Mouse (Mus musculus): Measurements from ENCODE around the gene Depdc5. TPM values are rescaled to one million over a fixed set of nuclear protein-coding genes. Genes with fewer than 3 reads are reported as not detected.

The Depdc5 gene
- polyA plus RNA-seq, 1 experiment from 2014 or later, result 22.6 TPM

DNA sequence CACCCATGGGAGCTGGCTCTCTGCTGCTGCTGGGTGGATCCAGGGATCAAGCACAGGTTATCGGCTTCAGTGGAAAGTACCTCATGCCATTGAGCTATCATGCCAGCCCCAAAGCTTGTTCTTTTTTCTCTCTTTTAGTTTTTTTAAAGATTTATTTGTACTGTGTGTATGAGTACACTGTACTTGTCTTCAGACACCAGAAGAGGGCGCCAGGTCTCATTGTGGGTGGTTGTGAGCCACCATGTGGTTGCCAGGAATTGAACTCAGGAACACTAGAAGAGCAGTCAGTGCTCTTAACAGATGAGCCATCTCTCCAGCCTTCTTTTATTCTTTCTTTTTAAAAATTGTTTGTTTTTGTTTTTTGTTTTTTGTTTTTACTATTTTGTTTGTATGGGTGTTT is 71.2 kb downstream of the Depdc5 start:
- no peak overlapping the region for H3K27ac ChIP-seq (ENCODE audit: low read depth, low read length)
- no peaks in the 10 kb centered on the region for H3K9me3 ChIP-seq (ENCODE audit: control insufficient read depth, low read length)
- no peak overlapping the region for H3K9ac ChIP-seq (ENCODE audit: low read depth, low read length)
- H3K4me3 ChIP-seq (ENCODE audit: low read depth, low read length), result no peak overlapping the region
- peaks cover 12% of the 10 kb centered on the region for H3K36me3 ChIP-seq (ENCODE audit: control insufficient read depth, insufficient read depth, low read length)
- no peak overlapping the region for H3K4me2 ChIP-seq
- DNase-seq (ENCODE audit: low spot score), result no peak
- 55% methylated on average over 2 of the region's 2 CpGs for WGBS
- no peak for ATAC-seq (replicated peaks; ENCODE audit: low FRiP score)
- no peaks in the 10 kb centered on the region for H3K4me1 ChIP-seq (replicated peaks; ENCODE audit: control insufficient read depth, insufficient read depth, low read length)
- no peaks in the 10 kb centered on the region for H3K27me3 ChIP-seq (replicated peaks; ENCODE audit: control insufficient read depth, insufficient read depth, low read length)

DNA sequence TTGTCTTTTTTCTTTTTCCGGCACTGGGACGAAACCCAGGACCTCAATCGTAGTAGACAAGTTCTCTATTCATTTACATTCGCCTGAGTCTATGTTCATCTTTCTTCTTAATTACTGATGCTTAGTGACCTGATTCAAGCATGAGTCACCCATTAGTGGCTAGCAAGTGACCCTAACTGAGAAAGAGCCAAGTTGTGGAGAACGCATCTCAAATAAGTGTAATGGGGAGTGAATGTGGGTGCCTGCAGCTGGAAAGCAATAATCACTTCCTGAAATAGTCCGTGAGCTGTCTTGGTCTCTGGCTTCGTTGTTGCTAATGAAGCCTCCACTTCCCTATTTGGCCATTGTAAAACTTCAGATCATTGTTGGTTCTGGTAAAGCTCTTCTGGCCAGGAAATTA is 77.1 kb downstream of the Depdc5 start:
- DNase-seq (ENCODE audit: low spot score), result no peak
- Histone ChIP-seq H3K4me2 (no peak overlapping the region), H3K9me3 (ENCODE audit: control insufficient read depth, low read length) (no peaks in the 10 kb centered on the region), H3K36me3 (ENCODE audit: control insufficient read depth, insufficient read depth, low read length) (peaks cover 23% of the 10 kb centered on the region), H3K4me1 (replicated peaks; ENCODE audit: control insufficient read depth, insufficient read depth, low read length) (no peaks in the 10 kb centered on the region), H3K27ac (ENCODE audit: low read depth, low read length) (no peak overlapping the region), H3K9ac (ENCODE audit: low read depth, low read length) (no peak overlapping the region), H3K27me3 (replicated peaks; ENCODE audit: control insufficient read depth, insufficient read depth, low read length) (no peaks in the 10 kb centered on the region), H3K4me3 (ENCODE audit: low read depth, low read length) (no peak overlapping the region)
- no peak for ATAC-seq (replicated peaks; ENCODE audit: low FRiP score)
- 79% methylated on average over 7 of the region's 7 CpGs for WGBS

DNA sequence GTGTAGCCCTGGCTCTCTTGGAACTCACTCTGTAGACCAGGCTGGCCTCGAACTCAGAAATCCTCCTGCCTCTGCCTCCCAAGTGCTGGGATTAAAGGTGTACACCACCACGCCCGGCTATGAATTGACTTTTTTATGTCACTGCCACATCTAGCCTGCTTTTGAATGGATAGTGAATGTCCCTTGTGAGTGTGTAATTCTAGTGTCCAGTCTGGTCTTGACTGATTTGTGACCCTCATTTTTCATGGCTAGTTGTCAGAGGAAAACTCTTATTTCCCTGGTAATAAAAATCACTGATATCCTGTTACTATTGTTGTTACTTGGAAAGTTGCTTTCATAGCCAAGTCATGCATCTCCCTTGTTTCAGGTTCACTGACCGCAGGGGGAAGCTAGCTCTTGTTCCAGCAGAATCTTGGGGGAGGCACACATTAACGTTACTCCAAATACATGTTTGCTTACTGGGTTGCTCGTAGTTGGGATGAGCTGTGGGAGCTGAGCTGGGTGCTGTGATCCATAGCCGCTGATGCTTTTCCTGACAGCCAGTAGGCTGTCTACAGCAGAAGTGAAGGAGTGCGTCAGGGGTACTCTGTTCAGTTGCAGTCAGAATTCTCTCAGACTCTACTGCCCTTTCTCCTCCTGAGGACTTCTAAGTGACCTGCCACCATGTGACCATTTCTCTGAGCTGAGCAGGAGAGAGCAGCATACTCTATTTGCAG is 77.9 kb downstream of the Depdc5 start:
- Histone ChIP-seq H3K9me3 (ENCODE audit: control insufficient read depth, low read length) (no peaks in the 10 kb centered on the region), H3K36me3 (ENCODE audit: control insufficient read depth, insufficient read depth, low read length) (peaks cover 23% of the 10 kb centered on the region), H3K27ac (ENCODE audit: low read depth, low read length) (no peak overlapping the region), H3K27me3 (replicated peaks; ENCODE audit: control insufficient read depth, insufficient read depth, low read length) (no peaks in the 10 kb centered on the region), H3K4me3 (ENCODE audit: low read depth, low read length) (no peak overlapping the region), H3K4me1 (replicated peaks; ENCODE audit: control insufficient read depth, insufficient read depth, low read length) (no peaks in the 10 kb centered on the region), H3K4me2 (no peak overlapping the region), H3K9ac (ENCODE audit: low read depth, low read length) (no peak overlapping the region)
- 92% methylated on average over 8 of the region's 8 CpGs for WGBS
- ATAC-seq (replicated peaks; ENCODE audit: low FRiP score) (no peak), DNase-seq (ENCODE audit: low spot score) (no peak)

DNA sequence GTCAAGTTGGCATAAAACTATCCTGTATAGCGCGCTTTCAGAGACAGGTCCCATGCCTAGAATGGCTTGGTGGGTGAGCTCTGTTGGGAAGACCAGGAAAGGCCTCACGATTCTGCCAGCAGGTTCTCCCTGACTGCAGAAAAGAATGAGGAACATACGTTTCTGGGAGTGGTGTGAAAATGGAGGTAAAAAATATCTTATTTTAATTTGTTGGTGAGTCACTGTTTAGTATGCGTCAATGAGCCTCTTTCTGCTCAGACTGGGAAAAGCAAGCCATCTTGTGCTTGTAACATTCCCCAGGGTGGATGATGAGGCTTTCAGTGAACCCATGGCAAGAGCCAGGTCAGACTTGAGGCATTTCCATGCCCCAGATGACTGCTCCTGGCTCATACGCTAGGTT is 86.6 kb downstream of the Depdc5 start:
- H3K4me2 ChIP-seq, result peak overlapping the region; percentile 34

DNA sequence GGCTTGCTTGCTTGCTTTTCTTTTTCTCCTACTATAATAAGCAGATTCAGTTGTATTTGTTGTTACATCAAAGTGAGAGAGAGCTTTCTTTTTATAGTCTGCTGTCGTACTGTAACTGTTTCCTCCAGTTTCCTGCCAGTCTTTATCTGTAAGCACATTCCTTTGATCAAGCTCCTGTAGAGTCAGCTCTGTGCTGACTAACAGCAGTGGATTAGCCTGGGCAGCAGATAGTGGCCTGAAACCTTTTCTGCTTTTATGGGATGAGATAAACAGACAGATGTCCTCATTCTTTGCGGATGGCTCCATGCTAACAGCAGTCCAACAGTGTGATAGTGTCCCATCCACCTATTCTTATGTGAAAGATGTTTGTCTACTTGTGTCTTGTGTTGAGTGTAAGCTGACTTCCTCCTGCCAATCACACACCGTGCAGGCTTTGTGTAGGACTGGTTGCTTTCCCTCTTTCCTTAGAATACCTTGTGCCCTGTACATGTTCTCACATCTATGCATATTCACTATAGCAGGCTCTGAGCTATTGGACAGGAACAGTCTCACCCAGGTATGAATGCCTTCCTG is 87.3 kb downstream of the Depdc5 start:
- 0 out of 2 replicates have a peak overlapping the region, but pooled peaks have one; percentile 15 for H3K9ac ChIP-seq (ENCODE audit: low read depth, low read length)
- peak overlapping the region; percentile 34 for H3K4me2 ChIP-seq
- H3K4me1 ChIP-seq (replicated peaks; ENCODE audit: control insufficient read depth, insufficient read depth, low read length), result peaks cover 10% of the 10 kb centered on the region
- no peaks in the 10 kb centered on the region for H3K27me3 ChIP-seq (replicated peaks; ENCODE audit: control insufficient read depth, insufficient read depth, low read length)
- 26% methylated on average over 3 of the region's 3 CpGs for WGBS
- DNase-seq (ENCODE audit: low spot score), result peak; percentile 33
- peak overlapping the region; percentile 80 for H3K27ac ChIP-seq (ENCODE audit: low read depth, low read length)
- ATAC-seq (replicated peaks; ENCODE audit: low FRiP score), result peak; percentile 98
- H3K9me3 ChIP-seq (ENCODE audit: control insufficient read depth, low read length), result no peaks in the 10 kb centered on the region
- no peak overlapping the region for H3K4me3 ChIP-seq (ENCODE audit: low read depth, low read length)
- peaks cover 19% of the 10 kb centered on the region for H3K36me3 ChIP-seq (ENCODE audit: control insufficient read depth, insufficient read depth, low read length)

More for the DNA sequence above, 86.6 kb downstream of the Depdc5 start:
- no peak for DNase-seq (ENCODE audit: low spot score)
- Histone ChIP-seq H3K27me3 (replicated peaks; ENCODE audit: control insufficient read depth, insufficient read depth, low read length) (no peaks in the 10 kb centered on the region), H3K9me3 (ENCODE audit: control insufficient read depth, low read length) (no peaks in the 10 kb centered on the region), H3K4me3 (ENCODE audit: low read depth, low read length) (no peak overlapping the region), H3K4me1 (replicated peaks; ENCODE audit: control insufficient read depth, insufficient read depth, low read length) (peaks cover 10% of the 10 kb centered on the region), H3K36me3 (ENCODE audit: control insufficient read depth, insufficient read depth, low read length) (peaks cover 17% of the 10 kb centered on the region; the same call in 1 of the 2 replicates), H3K9ac (ENCODE audit: low read depth, low read length) (no peak overlapping the region), H3K27ac (ENCODE audit: low read depth, low read length) (peak overlapping the region; percentile 80)
- WGBS, result 86% methylated on average over 6 of the region's 6 CpGs
- peak; percentile 8; the same call in 1 of the 2 replicates for ATAC-seq (replicated peaks; ENCODE audit: low FRiP score)

DNA sequence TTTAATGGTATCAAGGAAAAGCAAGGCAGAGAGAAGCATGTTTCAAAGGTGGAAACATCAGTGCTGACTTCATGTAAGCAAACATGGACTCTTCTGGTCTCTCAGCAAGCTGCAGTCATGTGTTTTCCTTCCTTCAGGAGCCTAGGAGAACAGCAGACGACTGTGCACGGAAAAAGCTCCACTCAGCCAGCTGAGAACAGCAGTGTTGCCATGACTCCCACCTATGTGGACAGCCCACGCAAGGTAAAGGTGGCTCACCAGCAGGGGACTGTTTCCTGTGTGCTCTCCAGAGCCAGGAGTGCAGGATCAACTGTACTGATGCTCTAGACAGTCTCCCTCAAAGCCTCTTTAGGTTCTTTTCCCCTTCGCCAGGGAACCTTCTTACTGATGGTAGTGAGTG is 92.2 kb downstream of the Depdc5 start:
- H3K9me3 ChIP-seq (ENCODE audit: control insufficient read depth, low read length), result no peaks in the 10 kb centered on the region
- DNase-seq (ENCODE audit: low spot score) (no peak), ATAC-seq (replicated peaks; ENCODE audit: low FRiP score) (no peak)
- H3K4me1 ChIP-seq (replicated peaks; ENCODE audit: control insufficient read depth, insufficient read depth, low read length), result peaks cover 4% of the 10 kb centered on the region
- H3K4me2 ChIP-seq, result no peak overlapping the region
- WGBS, result 85% methylated on average over 4 of the region's 4 CpGs
- no peak overlapping the region for H3K4me3 ChIP-seq (ENCODE audit: low read depth, low read length)
- no peaks in the 10 kb centered on the region for H3K27me3 ChIP-seq (replicated peaks; ENCODE audit: control insufficient read depth, insufficient read depth, low read length)
- H3K27ac ChIP-seq (ENCODE audit: low read depth, low read length), result no peak overlapping the region
- no peak overlapping the region for H3K9ac ChIP-seq (ENCODE audit: low read depth, low read length)
- peaks cover 13% of the 10 kb centered on the region for H3K36me3 ChIP-seq (ENCODE audit: control insufficient read depth, insufficient read depth, low read length)

DNA sequence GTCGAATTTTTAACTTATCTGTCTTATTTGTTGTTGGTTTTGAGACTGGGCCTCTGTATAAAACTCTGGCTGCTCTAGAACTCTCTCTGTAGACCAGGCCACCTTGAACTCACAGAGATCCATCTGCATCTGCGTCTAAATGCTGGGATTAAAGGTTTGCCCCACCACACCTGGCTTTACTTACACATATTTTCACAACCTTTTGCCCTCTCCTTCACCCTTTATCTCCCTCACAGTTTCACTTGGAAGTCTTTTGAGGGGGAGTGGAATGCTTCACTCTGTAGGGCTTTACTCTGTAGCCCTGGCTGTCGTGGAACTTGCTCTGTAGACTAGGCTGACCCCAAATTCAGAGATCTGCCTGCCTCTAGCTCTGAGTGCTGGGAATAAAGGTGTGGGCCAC is 98.1 kb downstream of the Depdc5 start:
- H3K4me3 ChIP-seq (ENCODE audit: low read depth, low read length), result no peak overlapping the region
- no peak overlapping the region for H3K27ac ChIP-seq (ENCODE audit: low read depth, low read length)
- H3K9ac ChIP-seq (ENCODE audit: low read depth, low read length), result no peak overlapping the region
- no peaks in the 10 kb centered on the region for H3K9me3 ChIP-seq (ENCODE audit: control insufficient read depth, low read length)
- no peaks in the 10 kb centered on the region for H3K4me1 ChIP-seq (replicated peaks; ENCODE audit: control insufficient read depth, insufficient read depth, low read length)
- DNase-seq (ENCODE audit: low spot score) (no peak), ATAC-seq (replicated peaks; ENCODE audit: low FRiP score) (no peak)
- 77% methylated on average over 3 of the region's 3 CpGs for WGBS
- no peak overlapping the region for H3K4me2 ChIP-seq
- H3K27me3 ChIP-seq (replicated peaks; ENCODE audit: control insufficient read depth, insufficient read depth, low read length), result no peaks in the 10 kb centered on the region
- 0 out of 2 replicates have a peak, but pooled peaks cover 7% of the 10 kb centered on the region for H3K36me3 ChIP-seq (ENCODE audit: control insufficient read depth, insufficient read depth, low read length)

DNA sequence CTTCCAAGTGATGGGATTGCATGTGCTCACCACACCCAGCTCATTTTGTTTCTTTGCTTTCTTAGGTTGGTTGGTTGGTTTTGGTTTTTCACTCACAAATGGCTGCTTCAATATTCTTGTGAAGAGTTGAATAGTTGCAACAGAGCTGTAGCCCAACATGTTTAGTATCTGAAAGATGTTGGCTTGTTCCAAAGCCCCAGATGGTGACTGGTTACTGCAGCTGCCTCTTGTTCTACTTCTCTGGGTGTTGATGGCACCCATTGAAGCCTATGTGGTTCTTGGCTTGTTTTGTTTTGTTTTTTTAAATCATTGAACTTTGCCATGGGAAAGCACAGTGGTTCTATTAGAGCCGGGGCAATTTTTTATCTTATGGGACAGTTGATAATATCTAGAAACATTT is 99.1 kb downstream of the Depdc5 start:
- no peak overlapping the region for H3K4me2 ChIP-seq
- 0 out of 2 replicates have a peak, but pooled peaks cover 7% of the 10 kb centered on the region for H3K36me3 ChIP-seq (ENCODE audit: control insufficient read depth, insufficient read depth, low read length)
- 80% methylated on average over 1 of the region's 1 CpGs for WGBS
- DNase-seq (ENCODE audit: low spot score), result no peak
- no peak overlapping the region for H3K4me3 ChIP-seq (ENCODE audit: low read depth, low read length)
- H3K27ac ChIP-seq (ENCODE audit: low read depth, low read length), result no peak overlapping the region
- no peaks in the 10 kb centered on the region for H3K9me3 ChIP-seq (ENCODE audit: control insufficient read depth, low read length)
- no peak for ATAC-seq (replicated peaks; ENCODE audit: low FRiP score)
- no peaks in the 10 kb centered on the region for H3K4me1 ChIP-seq (replicated peaks; ENCODE audit: control insufficient read depth, insufficient read depth, low read length)
- no peaks in the 10 kb centered on the region for H3K27me3 ChIP-seq (replicated peaks; ENCODE audit: control insufficient read depth, insufficient read depth, low read length)
- no peak overlapping the region for H3K9ac ChIP-seq (ENCODE audit: low read depth, low read length)

DNA sequence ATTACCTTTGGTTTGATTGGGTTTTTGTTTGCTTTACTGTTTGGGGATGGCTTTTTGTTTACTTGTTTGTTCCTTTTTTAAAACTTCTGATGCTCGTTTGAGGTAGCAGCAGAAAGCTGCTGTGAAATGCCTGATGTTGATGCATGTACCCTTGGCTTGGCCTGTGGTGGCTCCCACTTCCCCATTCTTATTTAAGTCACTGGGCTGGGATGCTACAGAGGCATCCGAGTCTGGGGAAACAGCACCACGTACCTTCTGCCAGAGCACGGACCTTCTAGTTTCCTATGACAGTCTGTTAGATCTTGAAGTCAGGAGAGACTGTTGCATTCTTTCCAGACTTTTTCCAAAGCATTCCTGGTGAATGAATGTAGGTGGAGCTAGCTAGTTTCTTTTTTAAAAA is 113.0 kb downstream of the Depdc5 start:
- H3K27me3 ChIP-seq (replicated peaks; ENCODE audit: control insufficient read depth, insufficient read depth, low read length), result no peaks in the 10 kb centered on the region
- no peak overlapping the region for H3K4me3 ChIP-seq (ENCODE audit: low read depth, low read length)
- H3K9me3 ChIP-seq (ENCODE audit: control insufficient read depth, low read length), result no peaks in the 10 kb centered on the region
- 75% methylated on average over 4 of the region's 4 CpGs for WGBS
- H3K27ac ChIP-seq (ENCODE audit: low read depth, low read length), result no peak overlapping the region
- ATAC-seq (replicated peaks; ENCODE audit: low FRiP score) (no peak), DNase-seq (ENCODE audit: low spot score) (no peak)
- H3K36me3 ChIP-seq (ENCODE audit: control insufficient read depth, insufficient read depth, low read length), result peaks cover 8% of the 10 kb centered on the region; the same call in 1 of the 2 replicates
- no peak overlapping the region for H3K4me2 ChIP-seq
- peaks cover 3% of the 10 kb centered on the region for H3K4me1 ChIP-seq (replicated peaks; ENCODE audit: control insufficient read depth, insufficient read depth, low read length)
- no peak overlapping the region for H3K9ac ChIP-seq (ENCODE audit: low read depth, low read length)

Measured in liver, embryonic 11.5 days (tissue).